Mouse (Mus musculus): ENCODE data around the gene Depp1.

Depp1 gene

GRCm38 (mm10) chr6:116647763-116648162, 2.6 kb upstream of the Depp1 start:
- DNase-seq (ENCODE audit: low read depth in 2 of 2, low spot score in 2 of 2) = no peak

- no peak for DNase-seq (ENCODE audit: low read depth in 2 of 2, low spot score in 2 of 2)
Observed at GRCm38 (mm10) chr6:116649811-116650210, 598 bp upstream of the Depp1 start.

GRCm38 (mm10) chr6:116651437-116652118, 1.2 kb downstream of the Depp1 start:
- no peak for DNase-seq (ENCODE audit: low read depth in 2 of 2, low spot score in 2 of 2)

GRCm38 (mm10) chr6:116653191-116653590, 2.8 kb downstream of the Depp1 start:
- no peak for DNase-seq (ENCODE audit: low read depth in 2 of 2, low spot score in 2 of 2)

GRCm38 (mm10) chr6:116653684-116654454, 3.5 kb downstream of the Depp1 start:
- DNase-seq (ENCODE audit: low read depth in 2 of 2, low spot score in 2 of 2) = peak in 1 of 2 experiments; percentile 11

GRCm38 (mm10) chr6:116663364-116663763, 13.0 kb downstream of the Depp1 start:
- no peak for DNase-seq (ENCODE audit: low read depth in 2 of 2, low spot score in 2 of 2)

GRCm38 (mm10) chr6:116664031-116664430, 13.6 kb downstream of the Depp1 start:
- DNase-seq (ENCODE audit: low read depth in 2 of 2, low spot score in 2 of 2) = no peak

- no peak for DNase-seq (ENCODE audit: low read depth in 2 of 2, low spot score in 2 of 2)
Observed at GRCm38 (mm10) chr6:116664830-116665229, 14.4 kb downstream of the Depp1 start.

GRCm38 (mm10) chr6:116666085-116666750, 15.8 kb downstream of the Depp1 start:
- no peak for DNase-seq (ENCODE audit: low read depth in 2 of 2, low spot score in 2 of 2)

- DNase-seq (ENCODE audit: low read depth in 2 of 2, low spot score in 2 of 2) = no peak
Observed at GRCm38 (mm10) chr6:116666892-116667291, 16.5 kb downstream of the Depp1 start.

- DNase-seq (ENCODE audit: low read depth in 2 of 2, low spot score in 2 of 2) = no peak
Observed at GRCm38 (mm10) chr6:116667382-116667781, 17.0 kb downstream of the Depp1 start.

- no peak for DNase-seq (ENCODE audit: low read depth in 2 of 2, low spot score in 2 of 2)
Observed at GRCm38 (mm10) chr6:116668682-116669470, 18.5 kb downstream of the Depp1 start.

- DNase-seq (ENCODE audit: low read depth in 2 of 2, low spot score in 2 of 2) = no peak
Observed at GRCm38 (mm10) chr6:116670144-116670543, 19.7 kb downstream of the Depp1 start.

GRCm38 (mm10) chr6:116671031-116671430, 20.6 kb downstream of the Depp1 start:
- DNase-seq (ENCODE audit: low read depth in 2 of 2, low spot score in 2 of 2) = no peak

GRCm38 (mm10) chr6:116671768-116672167, 21.4 kb downstream of the Depp1 start:
- DNase-seq (ENCODE audit: low read depth in 2 of 2, low spot score in 2 of 2) = no peak

GRCm38 (mm10) chr6:116672349-116672748, 21.9 kb downstream of the Depp1 start:
- no peak for DNase-seq (ENCODE audit: low read depth in 2 of 2, low spot score in 2 of 2)

GRCm38 (mm10) chr6:116673471-116674282, 23.3 kb downstream of the Depp1 start, which contains the start of gene Rassf4:
TSS of gene Rassf4 (minus strand) at chr6:116673952.
- DNase-seq (ENCODE audit: low read depth in 2 of 2, low spot score in 2 of 2) = peak; percentile 18 to 38

GRCm38 (mm10) chr6:116674283-116674886, 24.0 kb downstream of the Depp1 start:
- no peak for DNase-seq (ENCODE audit: low read depth in 2 of 2, low spot score in 2 of 2)

- DNase-seq (ENCODE audit: low read depth in 2 of 2, low spot score in 2 of 2) = no peak
Observed at GRCm38 (mm10) chr6:116676355-116676913, 26.0 kb downstream of the Depp1 start.

All from CD8-positive naive resting alpha-beta T cell, adult 2 months (primary cell).